Mouse (Mus musculus): ENCODE data around the gene Speer4f2. TPM values are rescaled to one million over a fixed set of nuclear protein-coding genes. Genes with fewer than 3 reads are reported as not detected.

The Speer4f2 gene
- total RNA-seq (2023), result not detected

DNA sequence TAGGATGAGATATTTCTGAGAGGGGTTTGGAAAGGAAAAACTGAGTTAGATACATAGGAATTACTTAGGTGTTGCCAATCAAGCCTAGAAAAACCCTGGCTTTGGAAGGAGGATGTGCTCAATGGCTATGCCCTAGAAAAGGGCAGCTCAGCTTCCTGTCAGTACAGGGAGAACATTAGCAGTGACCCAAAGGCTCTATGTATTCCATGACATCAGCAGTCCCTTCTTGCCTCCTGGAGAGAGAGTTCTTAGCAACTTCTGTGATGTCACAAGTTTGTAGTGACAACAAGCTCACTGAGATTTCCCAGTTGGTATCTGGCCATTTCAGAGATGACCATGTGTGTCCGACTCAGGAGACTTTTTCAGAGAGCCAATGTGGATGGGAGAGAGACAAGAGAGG lies at the start of gene Speer4f2:
Gene Speer4f2, plus strand, starts transcription at position 301 of the 400 bp plus-strand sequence.

Other genes starting within 250 kb of the Speer4f2 start
- gene Speer4f1, start 102.9 kb downstream of the Speer4f2 start, total RNA-seq (2023), result not detected
- gene Sema3c, start 201.1 kb downstream of the Speer4f2 start, total RNA-seq (2023), result not detected